Mouse (Mus musculus) activated CD4-positive, CD25-positive, alpha-beta regulatory T cell, adult 4 months (primary cell): ENCODE results near the gene Cubn. TPM values are rescaled to one million over a fixed set of nuclear protein-coding genes. Genes with fewer than 3 reads are reported as not detected.

ENCODE experiments used
- ATAC-seq: one replicate; pipeline ENCODE4 v1.8.0; 2017
- polyA plus RNA-seq, 2 experiments: library from polyadenylated mRNA; unstranded; fragments of 100-300 nt; shearing (Covaris generic); gene quantifications; one replicate each; pipeline ENCODE4 v1.2.1; 2017

The Cubn gene
- polyA plus RNA-seq, result under 1 TPM; 0.05 to 0.15 TPM

DNA sequence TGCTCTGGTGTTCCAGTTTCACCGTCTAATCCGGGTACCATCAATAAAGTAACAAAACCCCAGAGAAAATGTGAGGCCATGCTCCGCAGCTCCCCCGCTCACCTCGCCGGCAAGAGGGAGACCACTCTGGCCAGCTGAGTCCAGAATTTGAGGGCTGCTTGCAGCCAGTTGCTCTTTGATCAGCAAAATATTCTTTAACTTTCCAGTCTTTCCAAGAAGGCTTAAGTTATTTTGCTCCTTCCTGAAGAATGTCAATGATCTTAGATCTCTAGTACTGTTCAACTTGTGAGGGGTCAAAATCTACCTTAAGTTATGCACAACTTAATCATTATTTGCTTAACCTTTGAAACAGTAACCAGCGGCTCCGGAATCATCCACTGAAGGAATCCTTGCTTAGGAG is at the start of gene Cubn:
Gene Cubn (minus strand): TSS at position 80 of the 400 bp plus-strand sequence.
- ATAC-seq, result no peak

DNA sequence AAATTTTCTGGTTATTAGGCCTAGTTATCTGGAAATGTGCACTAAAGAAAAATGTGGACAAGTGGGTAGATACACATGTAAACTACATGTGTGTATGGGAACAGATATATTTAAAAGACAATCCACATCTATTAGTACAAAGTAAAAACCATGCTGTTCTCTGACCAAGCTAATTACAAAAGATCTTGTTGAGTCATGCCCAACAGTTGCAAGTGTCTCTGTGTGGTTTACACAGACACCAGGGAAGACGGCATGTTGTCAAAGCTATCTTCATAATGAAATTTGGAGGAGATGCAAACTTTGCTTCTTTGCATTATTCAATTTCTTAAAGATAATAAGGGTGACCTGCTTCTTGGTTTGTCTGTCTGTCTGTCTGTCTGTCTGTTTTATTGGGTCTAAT is 48.2 kb upstream of the Cubn start:
- ATAC-seq, result no peak

DNA sequence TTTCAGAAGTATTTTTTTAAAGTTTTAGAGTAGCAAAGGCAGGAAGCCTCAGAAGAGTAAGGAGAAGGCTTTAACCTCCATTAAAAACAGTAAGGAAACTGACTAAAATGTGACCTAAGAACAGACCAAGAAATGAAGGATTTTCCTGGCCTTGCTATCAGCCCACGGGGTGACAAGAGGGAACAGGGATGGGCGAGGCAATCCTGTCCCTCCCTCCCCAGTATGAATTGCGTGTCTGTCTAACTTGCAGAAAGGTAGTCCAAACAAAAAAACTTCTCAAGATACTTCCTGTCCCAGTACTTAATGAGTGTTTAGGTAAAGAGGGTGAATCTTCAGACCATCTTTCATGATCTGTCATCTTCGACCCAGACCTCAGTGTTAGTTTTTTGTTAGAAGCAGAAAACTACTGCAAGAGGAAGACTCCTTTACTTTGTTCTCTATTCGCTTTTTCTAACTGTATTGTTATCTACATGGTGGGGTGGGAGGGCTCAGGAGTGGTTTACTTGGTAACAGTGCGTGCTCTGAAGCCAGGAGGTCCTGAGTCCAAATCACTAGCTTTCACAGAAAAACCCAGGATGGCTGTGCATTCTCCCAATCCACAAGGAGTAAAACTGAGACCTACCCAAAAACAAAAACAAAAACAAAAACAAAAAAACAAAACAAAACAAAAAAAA is 47.2 kb upstream of the Cubn start:
- ATAC-seq, result no peak

DNA sequence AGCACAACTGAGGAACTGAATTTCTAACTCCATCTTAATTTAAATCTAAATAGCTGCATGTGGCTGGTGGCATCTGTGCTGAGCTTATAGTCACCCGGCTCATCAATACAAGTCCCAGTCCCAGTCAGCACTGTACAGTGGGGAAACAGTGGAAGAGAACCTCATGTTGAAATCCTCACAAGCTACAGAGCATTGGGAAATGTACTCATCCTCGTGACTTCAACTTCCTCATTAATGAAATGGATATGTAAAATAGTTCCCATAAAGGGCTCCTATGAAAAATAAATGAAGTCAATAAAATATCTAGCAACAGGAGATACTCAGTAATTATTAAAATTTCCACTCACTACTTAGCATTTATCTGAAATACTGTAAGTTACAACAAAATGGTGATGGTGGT is 46.6 kb upstream of the Cubn start:
- no peak for ATAC-seq

DNA sequence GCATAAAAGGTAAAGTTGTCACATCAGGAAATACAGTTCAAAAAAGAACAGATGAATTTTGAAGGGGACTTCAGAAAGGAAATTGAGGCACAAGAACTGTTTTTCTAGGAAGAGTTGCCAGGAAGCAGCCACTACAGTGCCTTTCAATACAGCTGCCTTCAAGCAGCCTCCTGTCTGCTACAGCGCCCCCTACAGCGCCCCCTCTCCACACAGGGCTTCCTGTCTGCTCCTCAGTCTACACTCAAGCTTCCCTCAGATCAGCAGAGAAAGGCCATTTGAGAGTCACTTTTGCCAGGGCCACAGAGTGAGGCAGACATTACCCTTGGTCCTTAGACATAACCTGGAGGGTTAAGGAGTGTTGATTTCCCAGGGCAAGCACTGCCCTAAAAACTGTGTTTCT is 46.1 kb upstream of the Cubn start:
- peak; percentile 69 for ATAC-seq

DNA sequence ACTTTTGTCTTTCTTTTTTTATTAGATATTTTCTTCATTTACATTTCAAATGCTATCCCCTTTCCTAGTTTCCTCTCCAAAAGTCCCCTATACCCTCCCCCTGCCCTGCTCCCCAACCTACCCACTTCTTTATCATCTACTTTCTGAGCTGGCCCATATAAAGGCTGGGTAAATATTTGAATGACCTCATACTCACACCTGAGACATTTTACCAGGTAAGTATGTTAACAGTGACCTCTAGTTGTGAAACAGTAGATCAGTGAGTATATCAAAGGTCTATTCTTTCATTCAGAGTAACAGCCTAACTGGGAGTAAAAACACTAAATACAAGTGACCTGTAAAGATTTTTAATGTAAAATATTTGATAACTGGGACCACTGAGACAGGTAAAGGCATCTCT is 45.1 kb upstream of the Cubn start:
- peak; percentile 36 for ATAC-seq

DNA sequence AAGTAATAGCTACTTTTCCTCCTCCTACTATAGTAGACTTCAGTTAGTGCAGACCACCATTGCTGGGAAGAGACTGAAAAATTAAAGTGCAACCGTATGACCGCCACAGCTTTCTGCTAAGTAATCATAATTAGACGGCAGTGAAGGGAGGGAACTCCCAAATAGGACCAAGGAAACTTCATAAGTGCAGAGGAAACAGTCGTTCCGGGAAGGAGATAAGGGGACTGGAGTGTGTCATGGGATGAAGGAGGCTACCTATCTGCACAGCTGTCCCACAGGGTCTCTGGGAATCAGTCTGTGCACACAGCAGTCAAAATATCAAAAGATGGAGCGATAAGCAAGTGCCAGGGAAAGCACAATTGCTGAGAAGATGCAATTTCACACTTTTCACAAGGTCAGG is 39.0 kb upstream of the Cubn start:
- no peak for ATAC-seq

DNA sequence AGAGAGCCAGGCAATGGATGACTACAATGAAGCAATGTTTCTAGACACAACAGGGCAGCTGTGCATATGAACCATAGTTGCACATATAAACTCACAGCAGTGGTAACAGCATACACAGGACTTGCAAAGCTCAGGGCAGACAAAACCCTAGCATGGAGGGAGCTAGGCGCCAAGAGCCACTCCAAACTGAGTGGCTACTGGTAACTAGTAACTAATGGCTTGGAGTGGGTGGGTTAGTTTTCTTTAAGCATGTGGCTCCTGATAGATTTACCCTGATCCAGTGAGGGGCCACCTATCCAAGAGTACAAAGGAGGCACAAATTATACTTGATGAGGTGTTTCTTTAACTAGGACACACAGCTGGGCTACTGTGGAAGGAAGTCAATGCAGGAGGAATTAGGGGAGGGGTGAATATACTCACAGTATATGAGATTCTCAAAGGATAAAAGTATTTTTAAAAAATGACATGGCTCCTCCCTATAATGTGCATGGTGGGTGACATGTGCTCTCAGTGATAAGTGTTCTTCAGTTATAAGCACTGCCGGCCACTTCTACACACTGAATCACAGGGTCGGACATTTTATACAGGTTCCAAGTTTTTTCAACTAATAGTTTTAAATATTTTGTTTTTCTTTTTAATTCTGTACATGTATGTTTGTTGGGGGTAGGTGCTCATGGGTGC is 37.8 kb upstream of the Cubn start:
- ATAC-seq, result no peak

DNA sequence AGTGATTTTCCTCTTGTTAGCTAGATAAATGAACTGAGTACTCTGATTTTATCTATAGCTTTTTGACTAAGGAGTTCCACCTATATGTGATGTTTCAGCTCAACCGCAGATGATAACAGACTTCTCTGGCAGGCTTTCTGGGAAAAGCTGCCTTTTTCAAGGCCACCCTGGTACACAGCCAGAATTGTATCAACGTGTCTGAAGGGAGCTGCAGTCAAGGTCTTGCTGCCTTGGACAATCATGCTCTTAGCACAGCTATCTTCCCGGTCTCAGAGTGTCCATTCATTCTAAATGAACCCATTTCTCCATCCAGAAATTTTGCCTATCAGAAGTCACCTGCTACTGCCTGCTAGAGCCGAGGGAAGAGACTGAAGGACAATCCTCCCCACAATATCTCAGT is 35.9 kb upstream of the Cubn start:
- no peak for ATAC-seq

DNA sequence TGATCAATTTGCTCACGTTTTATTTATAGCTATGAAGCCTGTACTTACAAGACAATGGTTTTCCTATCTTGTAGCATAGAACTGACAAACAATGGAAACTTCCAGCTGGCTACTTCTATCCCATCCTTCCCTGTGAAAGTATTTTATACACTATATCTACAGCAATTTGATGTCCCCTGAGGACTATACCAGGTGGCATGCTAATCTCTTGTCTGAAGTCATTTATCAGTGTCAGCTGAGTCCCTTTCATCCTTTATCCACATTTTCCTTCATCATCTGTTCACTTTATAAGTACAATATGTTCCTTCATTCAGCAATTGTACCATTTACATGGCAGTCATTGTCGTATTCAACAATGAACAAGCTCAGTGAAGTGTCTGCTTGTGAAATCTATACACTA is 35.5 kb upstream of the Cubn start:
- ATAC-seq, result no peak

DNA sequence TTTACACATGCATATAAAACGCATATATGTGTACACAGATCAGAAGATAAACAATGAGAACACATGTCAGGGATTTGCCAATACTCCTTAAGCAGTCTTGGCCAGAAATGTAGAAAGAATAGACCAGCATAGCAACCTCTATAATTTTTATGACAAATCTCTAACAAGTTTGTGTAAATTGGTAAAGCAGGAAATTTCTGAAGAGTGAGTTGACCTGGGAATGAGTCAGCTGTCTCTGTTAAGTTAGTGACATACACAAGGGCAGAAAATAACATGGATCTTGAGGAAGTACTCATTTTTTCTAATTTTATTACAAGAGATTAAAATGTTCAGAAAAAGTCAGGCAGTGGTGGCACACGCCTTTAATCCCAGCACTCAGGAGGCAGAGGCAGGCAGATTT is 34.6 kb upstream of the Cubn start:
- no peak for ATAC-seq

DNA sequence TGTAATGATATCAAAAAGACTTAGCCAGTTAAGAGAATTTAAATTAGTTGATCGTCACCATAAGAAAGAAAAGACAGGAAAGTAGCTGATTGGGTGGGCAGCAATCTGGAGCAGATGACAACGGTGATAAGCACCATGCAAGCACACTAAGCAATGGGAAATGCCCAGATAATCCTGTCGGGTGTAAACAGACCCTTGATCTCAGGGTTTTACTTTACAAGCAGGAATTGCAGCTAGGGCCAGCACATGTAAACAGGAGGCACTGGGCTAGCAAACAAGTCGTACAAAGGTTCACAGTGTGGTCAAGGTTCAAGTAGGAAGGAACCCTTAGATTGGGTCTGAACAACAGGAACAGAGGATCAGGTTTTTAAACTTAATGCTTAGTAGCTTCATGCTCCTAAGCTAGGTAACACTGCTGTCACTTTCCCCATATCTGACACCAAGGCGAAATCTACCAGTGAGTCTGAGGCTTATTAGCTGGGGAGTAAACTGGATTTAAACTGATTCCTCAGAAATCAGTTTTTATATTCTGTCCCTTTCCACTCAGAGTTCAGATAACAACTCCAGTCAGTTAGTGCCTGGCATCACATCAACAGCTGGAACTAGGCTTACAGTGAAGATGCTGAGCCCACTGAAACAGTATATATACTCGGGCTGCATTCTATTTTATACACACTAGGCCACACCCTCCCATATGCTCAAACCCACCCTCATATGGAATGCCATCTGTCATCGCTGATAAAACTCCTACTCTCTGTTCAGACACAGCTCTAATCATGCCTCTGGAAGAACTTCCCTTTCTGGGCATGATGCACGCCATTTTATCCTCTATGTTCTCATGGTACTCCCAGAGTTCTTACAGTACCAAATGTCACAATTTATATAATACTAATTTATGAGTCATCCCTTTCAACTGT is 32.2 kb upstream of the Cubn start:
- no peak for ATAC-seq

DNA sequence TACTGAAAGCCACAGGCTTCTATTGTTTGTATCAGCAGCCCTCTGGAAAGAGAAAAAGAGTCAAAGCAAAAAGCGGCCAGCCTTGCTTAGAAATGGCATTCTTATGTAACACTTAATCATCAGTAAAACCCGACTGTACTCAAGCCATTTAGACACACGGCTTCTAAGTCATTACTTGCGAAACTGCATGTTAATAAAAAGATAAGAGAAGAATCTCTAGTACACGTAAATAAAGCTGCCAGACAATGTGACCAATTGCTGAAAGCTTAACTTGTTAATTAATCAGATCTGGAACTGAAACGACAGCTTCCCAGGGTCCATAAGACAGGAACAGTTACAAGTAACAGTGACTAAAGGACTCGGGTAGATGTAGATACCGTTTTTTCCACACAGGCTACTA is 30.5 kb upstream of the Cubn start:
- no peak for ATAC-seq

DNA sequence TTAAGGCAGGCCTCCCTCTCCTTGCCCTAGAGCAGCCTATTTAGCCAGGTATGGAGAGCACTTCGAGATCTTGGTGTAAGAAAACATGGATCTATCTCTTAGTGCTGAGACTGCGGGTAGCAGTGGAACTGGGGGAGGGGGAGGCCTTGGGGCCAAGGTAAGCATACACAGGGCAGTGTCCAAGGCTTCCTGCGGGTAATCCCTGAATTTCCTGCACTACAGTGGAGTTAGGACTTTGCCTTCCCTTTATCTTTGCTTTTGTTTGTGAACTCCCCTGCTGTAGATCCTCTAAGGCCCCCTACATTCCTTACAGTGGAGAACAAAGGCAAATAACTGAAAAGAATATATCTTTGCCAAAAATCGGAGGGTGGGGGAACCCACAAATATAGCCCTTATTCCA is 23.3 kb upstream of the Cubn start:
- no peak for ATAC-seq

DNA sequence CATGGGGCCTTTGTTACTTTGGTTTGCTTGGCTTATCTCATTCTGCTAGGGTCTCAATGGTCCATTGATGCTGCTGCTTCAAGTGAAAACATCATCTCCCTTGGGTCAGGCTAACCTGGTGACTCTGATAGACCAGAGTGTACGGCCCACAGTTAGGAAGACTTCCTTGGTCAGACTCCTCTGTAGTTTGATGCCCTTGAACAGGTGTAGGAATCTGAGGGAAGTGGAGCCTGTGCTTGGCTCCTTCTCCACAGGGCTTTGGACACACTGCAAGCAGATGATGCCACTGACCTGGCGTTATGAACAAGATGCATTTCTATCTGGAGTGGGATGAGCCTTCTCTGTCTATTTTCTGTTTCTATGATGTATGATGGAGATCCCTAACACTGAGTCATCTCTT is 11.1 kb upstream of the Cubn start:
- ATAC-seq, result no peak

DNA sequence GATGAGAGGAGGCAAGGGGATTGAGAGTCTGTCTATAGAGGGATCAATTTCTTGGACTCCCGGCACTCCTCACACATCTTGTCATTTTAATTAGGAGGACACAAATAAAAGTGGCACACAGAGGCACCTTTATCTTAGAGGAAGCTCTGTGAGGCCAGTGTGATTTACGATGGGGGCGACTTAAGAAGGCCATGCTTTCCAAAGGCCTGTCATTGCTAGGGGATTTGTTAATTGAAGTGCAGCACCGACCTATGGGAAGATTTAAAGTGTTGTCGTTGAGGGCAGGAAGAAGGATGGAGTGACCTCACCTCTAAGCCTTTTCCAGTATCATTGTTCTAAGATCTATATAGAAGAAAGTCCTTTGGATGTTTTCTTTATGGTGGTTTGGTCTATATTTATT is 9.9 kb upstream of the Cubn start:
- no peak for ATAC-seq

DNA sequence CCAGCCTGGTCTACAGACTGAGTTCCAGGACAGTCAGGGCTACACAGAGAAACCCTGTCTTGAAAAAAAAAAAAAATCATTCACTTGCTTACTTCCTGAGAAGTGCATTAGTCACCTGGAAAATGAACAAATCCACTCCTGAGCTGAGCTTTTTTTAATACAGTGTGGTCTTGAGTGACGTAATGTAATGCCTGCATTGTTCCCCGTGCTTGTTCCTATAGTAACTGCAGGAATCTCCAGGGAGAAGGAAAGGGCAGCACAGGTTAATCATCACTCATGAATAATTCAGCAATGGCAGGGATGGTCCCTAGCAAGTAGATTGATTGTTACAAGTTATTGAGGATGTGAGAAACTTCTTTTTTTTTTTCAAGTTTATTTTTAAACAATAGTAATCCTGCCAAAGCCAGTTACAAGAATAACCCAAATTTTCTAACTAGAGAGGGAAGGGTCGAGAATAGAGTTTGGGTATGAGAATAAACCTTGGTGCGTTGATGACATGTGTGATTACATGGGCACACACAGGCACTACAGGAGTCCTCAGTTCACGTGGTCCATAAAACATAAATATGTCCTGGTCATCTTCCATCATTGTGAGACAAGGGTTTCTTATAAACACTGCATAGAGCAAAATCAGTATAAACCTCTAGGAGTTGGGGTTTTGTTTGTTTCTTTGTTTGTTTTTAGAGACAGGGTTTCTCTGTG is 8.8 kb upstream of the Cubn start:
- no peak for ATAC-seq

DNA sequence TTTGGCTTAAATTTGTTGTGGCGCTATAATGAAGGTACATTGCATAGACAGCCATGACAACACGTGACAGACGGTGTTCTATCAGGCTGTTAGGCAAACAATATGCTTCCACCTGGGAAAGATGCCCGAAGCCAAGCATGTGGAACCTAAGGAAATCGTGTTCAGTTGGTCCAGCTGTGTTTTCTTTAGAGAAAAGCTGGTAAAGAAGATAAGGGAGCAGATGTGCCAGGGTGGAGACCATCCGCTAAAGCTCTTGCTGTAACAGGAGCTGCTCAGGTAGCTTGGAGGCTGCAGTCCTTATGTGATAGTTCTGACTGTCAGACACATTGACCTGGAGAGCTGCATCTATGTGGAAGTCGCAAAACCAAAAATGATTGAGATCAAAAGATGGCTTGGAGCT is 7.6 kb upstream of the Cubn start:
- no peak for ATAC-seq

DNA sequence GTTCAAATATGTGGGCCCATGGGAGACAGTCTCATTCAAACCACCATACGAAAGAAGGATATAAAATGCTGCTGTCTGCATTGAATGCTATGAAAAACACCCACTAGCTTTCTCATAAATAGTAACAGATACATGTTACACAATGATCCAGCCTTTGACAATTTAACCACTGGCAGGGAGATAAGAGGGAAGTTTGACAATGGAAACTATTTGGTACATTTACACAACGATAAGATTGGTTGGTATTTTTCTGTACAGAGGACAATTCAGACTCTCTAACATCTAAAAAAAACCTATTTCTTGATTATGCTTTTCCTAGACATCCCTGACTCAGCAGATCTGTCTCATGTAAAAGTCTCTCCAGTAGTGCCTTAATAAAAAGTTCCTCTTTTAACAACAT is 4.5 kb upstream of the Cubn start:
- no peak for ATAC-seq

DNA sequence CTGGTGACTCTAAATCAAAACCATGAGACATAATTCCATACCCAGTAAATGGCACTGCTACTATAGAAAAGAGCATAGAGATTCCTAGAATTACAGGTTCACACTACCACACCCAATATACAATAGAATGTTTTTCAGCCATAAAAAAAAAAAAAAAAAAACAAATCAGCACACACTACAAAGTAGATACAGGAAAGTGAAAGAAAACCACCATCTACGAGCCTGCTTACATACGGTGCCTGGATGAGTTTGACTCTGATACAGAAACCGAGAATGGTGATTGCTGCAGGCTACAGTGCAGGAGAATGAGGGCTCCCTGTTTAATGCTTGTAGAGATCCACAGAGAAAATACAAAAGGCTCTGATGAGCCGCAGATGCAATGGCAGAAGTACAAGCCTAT is 1.3 kb upstream of the Cubn start:
- ATAC-seq, result peak; percentile 83

DNA sequence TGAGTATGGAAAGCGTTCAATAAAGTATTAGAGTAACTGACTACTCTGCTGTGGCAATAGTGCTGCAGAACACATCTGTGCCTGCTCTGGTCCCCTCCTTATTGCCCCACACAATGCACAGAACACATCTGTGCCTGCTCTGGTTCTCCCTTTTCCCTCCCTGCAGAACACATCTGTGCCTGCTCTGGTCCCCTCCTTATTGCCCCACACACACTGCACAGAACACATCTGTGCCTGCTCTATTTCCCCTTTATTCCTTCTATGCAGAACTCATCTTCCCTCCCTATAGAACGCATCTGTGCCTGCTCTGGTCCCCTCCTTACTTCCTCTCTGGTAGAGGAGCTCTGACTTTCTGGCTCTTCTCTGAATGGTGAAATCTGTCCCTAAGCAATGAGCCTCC is 1.1 kb downstream of the Cubn start:
- no peak for ATAC-seq

DNA sequence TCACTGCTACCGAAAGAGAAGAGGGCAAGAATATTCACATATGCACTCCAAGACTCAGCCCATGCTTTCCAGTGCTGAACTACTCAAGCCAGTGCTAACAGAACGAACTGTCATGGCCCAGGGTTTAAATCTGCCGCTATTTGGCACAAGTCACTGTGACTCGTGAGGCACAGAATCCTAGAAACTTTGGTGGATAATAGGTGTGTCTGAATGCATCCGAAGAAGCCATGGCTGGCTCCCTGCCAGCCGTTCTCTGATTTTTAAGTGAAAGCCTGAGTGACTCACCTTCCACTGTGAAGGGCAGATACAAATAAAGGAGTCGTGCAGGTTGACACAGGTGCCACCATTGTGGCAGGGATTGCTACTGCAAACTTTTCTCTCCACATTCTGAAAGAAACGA is 5.1 kb downstream of the Cubn start:
- ATAC-seq, result no peak

DNA sequence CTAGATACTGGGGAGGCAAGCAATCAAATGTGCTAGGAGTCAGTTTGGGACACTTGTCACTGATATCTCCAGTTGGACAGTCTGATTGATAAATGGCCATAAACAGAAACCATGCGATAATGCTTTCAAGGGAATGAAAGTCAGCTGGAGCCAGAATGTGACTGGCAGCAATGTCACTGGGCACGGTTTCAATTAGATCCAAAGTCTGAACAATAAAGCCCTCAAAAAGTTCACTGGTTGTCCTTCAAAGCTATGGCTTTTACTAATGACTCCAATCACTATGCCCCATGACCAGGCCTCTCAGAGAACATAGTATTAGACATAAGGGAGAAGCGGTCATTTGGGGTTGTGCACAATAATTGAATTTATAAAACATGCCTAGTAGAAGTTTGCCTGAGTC is 7.0 kb downstream of the Cubn start:
- ATAC-seq, result no peak
